Mouse (Mus musculus): Measurements from ENCODE around the gene Vtcn1.

GRCm38 (mm10) chr3:100890406-100890805 lies 65.1 kb downstream of the Vtcn1 start:
- no peak for TF ChIP-seq CTCF (IDR thresholded peaks at IDR 0.05; ENCODE audit: control insufficient read depth, insufficient read depth, low read length)
- no peak for TF ChIP-seq POLR2A (IDR thresholded peaks at IDR 0.05; ENCODE audit: borderline replicate concordance, control insufficient read depth, low read depth, low read length)

Measured in bone marrow, adult 2 months (tissue).